Mouse (Mus musculus): Measurements from ENCODE around the gene Fcgbp.

GRCm38 (mm10) chr7:28106241-28106640, 35.2 kb downstream of the Fcgbp start:
- TF ChIP-seq POLR2A (IDR thresholded peaks at IDR 0.05; ENCODE audit: control insufficient read depth, low read depth, low read length) (no peak), CTCF (IDR thresholded peaks at IDR 0.05; ENCODE audit: control insufficient read depth, insufficient read depth, insufficient replicate concordance, low read depth, low read length) (no peak)
